Mouse (Mus musculus): ENCODE measurements around the gene Psmg3. TPM values are rescaled to one million over a fixed set of nuclear protein-coding genes. Genes with fewer than 3 reads are reported as not detected.

Psmg3 gene
- polyA plus RNA-seq, 1 experiment from 2014 or later: 102 TPM

DNA sequence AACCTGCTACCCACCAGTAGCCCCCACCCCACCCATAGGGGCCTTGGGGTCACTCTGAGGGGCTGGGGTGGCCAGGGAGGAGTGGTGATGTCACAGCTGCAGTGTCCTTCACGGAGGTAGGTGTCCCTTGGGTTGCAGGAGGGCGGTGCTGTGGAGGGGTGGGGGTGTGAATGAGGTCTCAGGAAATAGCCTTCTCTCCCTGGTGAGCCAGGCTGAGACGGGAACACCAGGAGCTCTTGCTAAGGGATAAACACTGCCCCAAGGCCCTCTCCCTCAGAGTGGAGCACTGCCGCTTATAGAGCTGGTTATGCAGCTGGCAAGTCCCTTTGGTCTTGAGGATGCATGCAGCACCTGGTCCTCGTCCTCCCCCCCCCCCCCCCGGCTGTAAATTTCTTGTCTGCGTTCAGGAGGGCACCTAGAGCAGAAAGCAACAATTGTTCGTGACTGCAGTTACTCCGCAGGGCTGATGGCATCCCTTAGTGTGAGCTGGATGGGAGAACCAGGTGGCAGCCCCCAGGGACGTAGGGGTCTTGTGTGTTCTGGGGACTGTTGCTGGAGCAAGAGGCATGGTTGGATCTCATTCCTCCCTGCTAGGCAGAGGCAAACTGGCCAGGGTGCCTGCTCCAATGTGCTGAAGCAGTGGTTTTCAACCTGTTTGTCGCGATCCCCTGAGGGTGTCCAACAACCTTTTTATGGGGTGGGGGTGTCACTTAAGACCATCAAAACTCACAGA, 28.4 kb downstream of the Psmg3 start:
- WGBS: 43% methylated on average over 12 of the region's 12 CpGs
- peaks cover 18% of the 10 kb centered on the region for H3K27me3 ChIP-seq (ENCODE audit: low read depth, poor library complexity, severe bottlenecking)
- H3K27ac ChIP-seq (replicated peaks): peak overlapping the region; percentile 88
- H3K4me1 ChIP-seq: peaks cover 71% of the 10 kb centered on the region
- peaks cover 29% of the 10 kb centered on the region for H3K36me3 ChIP-seq
- no peak for DNase-seq (ENCODE audit: low spot score)
- H3K9me3 ChIP-seq (replicated peaks): no peaks in the 10 kb centered on the region
- peak overlapping the region; percentile 46 for H3K4me3 ChIP-seq

DNA sequence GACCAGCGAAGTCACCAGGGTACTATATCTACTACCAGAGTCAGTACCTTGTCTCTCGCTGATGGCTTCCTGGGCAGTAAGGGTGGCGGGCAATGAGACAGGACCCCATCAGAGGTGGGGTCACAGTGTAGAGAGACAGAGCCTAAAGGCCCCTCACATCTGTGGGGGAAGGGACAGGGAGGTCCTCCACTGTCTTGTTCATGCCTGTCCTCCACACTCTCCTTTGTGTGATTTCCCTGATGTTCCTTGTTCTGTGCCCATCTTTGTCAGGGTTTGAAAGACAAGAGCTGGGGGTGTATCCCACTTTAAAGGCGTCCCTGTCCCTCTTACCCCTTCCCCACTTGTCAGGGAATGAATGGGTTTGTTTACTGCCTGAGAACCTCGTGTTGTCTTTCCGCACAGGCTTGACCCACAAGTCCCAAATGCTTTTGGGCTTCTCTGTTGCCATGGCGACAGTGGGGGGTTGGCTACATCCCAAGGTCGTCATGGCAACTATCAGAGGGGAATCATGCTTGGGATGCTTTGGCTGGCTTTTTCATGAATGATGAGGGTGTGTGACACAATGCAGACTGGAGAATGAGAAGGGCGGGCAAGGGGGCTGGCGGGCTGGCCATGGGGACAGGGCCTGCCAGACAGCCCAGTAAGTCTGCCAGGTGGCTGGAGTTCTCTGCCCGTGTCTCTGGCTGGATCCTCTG, 29.1 kb downstream of the Psmg3 start:
- Histone ChIP-seq H3K4me1 (peaks cover 71% of the 10 kb centered on the region), H3K27ac (replicated peaks) (peak overlapping the region; percentile 88), H3K36me3 (peaks cover 29% of the 10 kb centered on the region), H3K27me3 (ENCODE audit: low read depth, poor library complexity, severe bottlenecking) (peaks cover 25% of the 10 kb centered on the region), H3K4me3 (peak overlapping the region; percentile 46), H3K9me3 (replicated peaks) (no peaks in the 10 kb centered on the region)
- WGBS: 20% methylated on average over 11 of the region's 11 CpGs
- DNase-seq (ENCODE audit: low spot score): peak; percentile 88

DNA sequence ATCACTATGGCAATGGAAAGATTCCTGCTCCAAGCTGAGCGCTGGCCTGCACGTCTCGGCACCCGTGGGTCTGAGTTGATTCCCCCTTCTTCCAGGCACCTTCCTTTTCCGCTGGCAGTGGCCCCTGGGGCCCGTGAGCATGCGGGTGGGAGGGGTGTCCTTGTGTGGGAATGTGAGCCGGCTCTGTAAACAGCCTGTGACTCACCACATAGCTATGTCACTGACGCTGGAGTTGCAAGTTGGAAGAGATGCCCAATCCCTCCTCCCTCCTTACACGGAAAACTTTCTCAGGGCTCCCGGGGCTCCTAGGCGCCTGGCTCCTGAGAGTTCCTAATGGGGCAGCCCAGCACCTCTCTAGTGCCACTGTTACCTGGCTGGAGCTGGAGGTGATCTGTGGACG, 29.8 kb downstream of the Psmg3 start:
- 31% methylated on average over 13 of the region's 13 CpGs for WGBS
- DNase-seq (ENCODE audit: low spot score): peak; percentile 54
- peak overlapping the region; percentile 88 for H3K27ac ChIP-seq (replicated peaks)
- H3K9me3 ChIP-seq (replicated peaks): no peaks in the 10 kb centered on the region
- H3K27me3 ChIP-seq (ENCODE audit: low read depth, poor library complexity, severe bottlenecking): peaks cover 29% of the 10 kb centered on the region
- H3K36me3 ChIP-seq: peaks cover 27% of the 10 kb centered on the region
- peaks cover 78% of the 10 kb centered on the region for H3K4me1 ChIP-seq
- H3K4me3 ChIP-seq: peak overlapping the region; percentile 46

DNA sequence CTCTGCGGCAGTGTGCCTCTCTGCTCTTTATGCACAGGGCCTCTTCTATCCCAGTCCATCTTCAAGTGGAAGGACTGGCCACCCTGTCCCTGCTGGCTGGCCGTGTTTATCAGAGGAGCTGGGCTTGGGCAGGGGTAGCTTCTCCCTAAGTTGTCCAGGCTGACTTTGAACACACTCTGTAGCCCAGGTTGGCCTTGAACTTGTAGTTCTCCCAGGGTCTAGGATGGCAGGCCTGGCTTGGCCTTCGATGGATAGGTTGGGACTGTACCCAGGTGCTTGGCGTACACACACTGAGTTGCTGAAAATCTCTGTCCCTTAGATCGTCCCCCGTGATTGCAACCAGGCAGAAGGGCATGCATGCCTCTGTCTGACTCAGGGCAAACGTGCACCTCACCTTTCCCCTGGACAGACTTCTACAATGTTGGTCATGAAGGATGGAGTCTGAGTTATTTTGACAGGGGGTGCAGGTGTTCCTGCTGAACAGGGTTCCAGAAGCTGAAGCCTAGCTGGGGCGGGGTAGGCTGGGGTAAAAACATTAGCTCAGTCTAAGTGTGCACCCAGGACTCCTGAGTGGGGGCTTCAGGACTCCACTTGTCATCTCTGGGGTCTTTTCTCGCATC, 30.6 kb downstream of the Psmg3 start:
- peaks cover 86% of the 10 kb centered on the region for H3K4me1 ChIP-seq
- H3K36me3 ChIP-seq: peaks cover 21% of the 10 kb centered on the region
- H3K4me3 ChIP-seq: no peak overlapping the region
- peaks cover 29% of the 10 kb centered on the region for H3K27me3 ChIP-seq (ENCODE audit: low read depth, poor library complexity, severe bottlenecking)
- DNase-seq (ENCODE audit: low spot score): no peak
- peak overlapping the region; percentile 88 for H3K27ac ChIP-seq (replicated peaks)
- WGBS: 80% methylated on average over 9 of the region's 9 CpGs
- H3K9me3 ChIP-seq (replicated peaks): no peaks in the 10 kb centered on the region

DNA sequence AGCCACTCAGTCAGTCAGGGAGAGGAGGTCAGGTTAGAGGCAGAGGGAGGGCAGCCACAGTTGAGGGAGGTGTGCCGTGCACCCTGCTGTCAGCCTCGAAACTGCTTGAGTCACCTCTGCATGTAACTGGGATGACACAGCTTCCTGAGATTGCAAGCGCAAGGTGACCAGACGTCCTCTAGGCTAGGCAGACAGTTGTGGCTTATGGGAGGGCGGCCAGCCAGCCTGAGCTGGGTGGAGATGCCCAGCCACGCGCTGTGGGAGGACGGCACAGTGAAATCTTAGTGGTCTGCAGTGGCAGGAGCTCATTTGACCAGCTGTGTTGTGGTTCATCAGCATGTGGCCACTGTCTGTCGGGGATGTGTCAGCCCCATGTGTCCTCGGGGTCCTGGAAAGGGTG, 31.7 kb downstream of the Psmg3 start:
- H3K4me1 ChIP-seq: peaks cover 89% of the 10 kb centered on the region
- 76% methylated on average over 10 of the region's 10 CpGs for WGBS
- 0 out of 2 replicates have a peak overlapping the region, but pooled peaks have one; percentile 88 for H3K27ac ChIP-seq (replicated peaks)
- no peak for DNase-seq (ENCODE audit: low spot score)
- H3K9me3 ChIP-seq (replicated peaks): no peaks in the 10 kb centered on the region
- H3K36me3 ChIP-seq: peaks cover 9% of the 10 kb centered on the region
- peaks cover 26% of the 10 kb centered on the region for H3K27me3 ChIP-seq (ENCODE audit: low read depth, poor library complexity, severe bottlenecking)
- H3K4me3 ChIP-seq: no peak overlapping the region

DNA sequence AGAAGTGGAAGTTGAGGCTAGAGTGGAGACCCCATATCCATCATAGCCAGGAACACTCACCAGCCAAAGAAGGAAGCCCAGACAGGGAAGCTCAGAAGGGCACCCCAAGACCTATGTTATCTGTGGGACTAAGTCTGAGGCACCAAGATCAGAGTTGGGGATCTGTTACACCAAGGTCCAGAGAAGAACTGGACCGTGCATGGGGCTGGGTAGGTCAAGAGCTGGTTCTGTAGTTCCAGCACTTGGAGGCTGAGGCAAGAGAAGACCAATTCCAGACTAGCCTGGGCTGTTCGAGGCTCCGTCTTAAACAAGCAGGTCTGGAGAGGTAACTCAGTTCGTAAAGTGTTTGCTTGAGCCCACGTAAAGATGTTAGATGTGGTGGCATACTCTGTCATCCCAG, 32.5 kb downstream of the Psmg3 start:
- no peak overlapping the region for H3K4me3 ChIP-seq
- no peak for DNase-seq (ENCODE audit: low spot score)
- no peaks in the 10 kb centered on the region for H3K9me3 ChIP-seq (replicated peaks)
- H3K27me3 ChIP-seq (ENCODE audit: low read depth, poor library complexity, severe bottlenecking): peaks cover 26% of the 10 kb centered on the region
- no peak overlapping the region for H3K27ac ChIP-seq (replicated peaks)
- peaks cover 81% of the 10 kb centered on the region for H3K4me1 ChIP-seq
- 88% methylated on average over 5 of the region's 5 CpGs for WGBS
- H3K36me3 ChIP-seq: peaks cover under 1% of the 10 kb centered on the region; the same call in 1 of the 2 replicates

DNA sequence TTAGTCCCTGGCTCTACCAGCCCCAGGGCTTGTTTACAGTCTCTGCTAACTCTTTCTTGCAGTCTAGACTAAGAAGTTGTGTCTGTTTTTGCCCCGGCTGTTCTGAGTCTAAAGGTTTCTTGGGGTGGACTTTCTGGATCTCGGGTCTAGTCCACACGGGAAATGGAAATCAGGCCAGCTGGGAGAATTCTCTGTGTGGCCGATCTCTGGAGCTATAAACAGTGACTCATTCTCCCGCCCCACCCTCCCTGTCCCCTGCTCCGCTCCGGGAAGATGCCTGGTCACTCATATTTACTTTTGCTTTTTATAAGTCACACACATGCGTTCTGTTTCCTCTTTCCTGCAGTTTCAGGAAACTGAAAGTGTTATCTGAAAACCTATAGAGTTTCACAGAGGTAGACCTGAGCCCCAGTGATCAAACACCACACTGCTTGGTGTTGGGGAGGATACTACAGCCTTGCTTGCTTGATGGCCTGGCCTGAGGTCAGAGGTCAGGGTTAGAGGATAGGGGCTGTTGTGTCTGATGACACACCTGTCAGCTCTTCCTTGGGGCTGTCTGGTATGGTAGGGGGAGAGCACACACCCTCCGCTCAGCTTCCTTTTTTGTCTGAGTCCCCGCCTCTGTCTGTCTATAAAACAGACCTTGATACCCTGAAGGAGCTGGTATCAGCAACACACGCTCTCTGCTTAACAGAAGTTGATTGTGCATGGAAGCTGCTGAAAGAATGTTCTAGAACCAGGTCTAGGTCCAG, 33.2 kb downstream of the Psmg3 start:
- WGBS: 82% methylated on average over 11 of the region's 11 CpGs

DNA sequence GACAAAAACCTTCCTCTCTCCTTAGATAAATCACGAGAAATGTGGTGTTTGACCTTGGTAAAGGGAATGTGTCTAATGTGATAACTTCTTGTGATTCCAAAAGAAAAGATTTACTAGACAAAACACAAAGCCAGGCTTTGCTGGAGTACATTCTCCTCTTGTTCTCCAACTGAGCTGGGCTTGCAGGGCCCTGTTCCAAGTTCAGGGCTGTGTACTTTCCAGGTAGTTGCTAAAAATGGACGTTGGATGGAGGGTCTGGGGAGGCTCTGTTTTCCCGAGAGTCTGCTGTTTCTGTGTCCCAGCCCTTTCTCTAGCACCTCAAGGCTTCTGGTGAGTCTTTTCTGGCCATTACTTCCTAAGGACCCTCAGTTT, 33.7 kb downstream of the Psmg3 start:
- no peaks in the 10 kb centered on the region for H3K36me3 ChIP-seq
- DNase-seq (ENCODE audit: low spot score): no peak
- WGBS: 61% methylated on average over 3 of the region's 3 CpGs
- no peak overlapping the region for H3K27ac ChIP-seq (replicated peaks)
- H3K4me3 ChIP-seq: peak overlapping the region; percentile 93; the same call in 1 of the 2 replicates
- H3K9me3 ChIP-seq (replicated peaks): no peaks in the 10 kb centered on the region
- peaks cover 70% of the 10 kb centered on the region for H3K4me1 ChIP-seq
- peaks cover 26% of the 10 kb centered on the region for H3K27me3 ChIP-seq (ENCODE audit: low read depth, poor library complexity, severe bottlenecking)

More for the DNA sequence above, 33.2 kb downstream of the Psmg3 start:
- Histone ChIP-seq H3K9me3 (replicated peaks) (no peaks in the 10 kb centered on the region), H3K4me3 (peak overlapping the region; percentile 93; the same call in 1 of the 2 replicates), H3K4me1 (peaks cover 75% of the 10 kb centered on the region), H3K27me3 (ENCODE audit: low read depth, poor library complexity, severe bottlenecking) (peaks cover 26% of the 10 kb centered on the region), H3K36me3 (no peaks in the 10 kb centered on the region), H3K27ac (replicated peaks) (no peak overlapping the region)
- no peak for DNase-seq (ENCODE audit: low spot score)

DNA sequence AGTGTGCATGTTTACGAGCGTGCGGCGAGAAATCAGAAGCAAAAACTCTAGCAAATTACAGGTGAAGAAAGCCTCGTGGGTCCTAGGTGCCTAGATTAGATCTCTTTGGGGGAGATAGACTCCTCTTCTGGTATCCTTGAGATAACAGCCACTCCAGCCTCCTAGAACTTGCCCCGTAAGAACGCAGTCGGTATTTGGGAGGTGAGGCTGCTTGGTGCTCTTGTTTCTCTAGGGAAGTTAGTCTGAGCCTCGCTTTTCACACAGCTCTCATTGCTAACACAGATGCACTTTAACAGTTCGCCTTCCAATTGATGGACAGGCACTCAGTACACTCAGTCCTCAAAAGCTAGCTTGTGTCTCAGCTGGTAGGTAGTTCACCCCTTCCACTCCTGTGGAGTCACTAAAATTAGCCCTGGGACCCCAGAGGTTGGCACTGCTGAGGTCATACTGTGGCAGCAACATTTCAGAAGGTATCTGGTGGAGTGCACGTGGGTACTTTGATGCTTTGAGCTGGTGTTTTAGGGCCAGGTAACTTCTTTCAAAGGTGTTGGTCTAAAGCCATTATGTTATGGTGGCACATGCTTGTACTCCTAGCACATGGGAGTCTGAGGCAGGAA, 34.4 kb downstream of the Psmg3 start:
- peak overlapping the region; percentile 82 for H3K27ac ChIP-seq (replicated peaks)
- peak overlapping the region; percentile 93 for H3K4me3 ChIP-seq
- 25% methylated on average over 11 of the region's 11 CpGs for WGBS
- no peaks in the 10 kb centered on the region for H3K36me3 ChIP-seq
- peaks cover 63% of the 10 kb centered on the region for H3K4me1 ChIP-seq
- H3K9me3 ChIP-seq (replicated peaks): no peaks in the 10 kb centered on the region
- DNase-seq (ENCODE audit: low spot score): no peak
- peaks cover 26% of the 10 kb centered on the region for H3K27me3 ChIP-seq (ENCODE audit: low read depth, poor library complexity, severe bottlenecking)

DNA sequence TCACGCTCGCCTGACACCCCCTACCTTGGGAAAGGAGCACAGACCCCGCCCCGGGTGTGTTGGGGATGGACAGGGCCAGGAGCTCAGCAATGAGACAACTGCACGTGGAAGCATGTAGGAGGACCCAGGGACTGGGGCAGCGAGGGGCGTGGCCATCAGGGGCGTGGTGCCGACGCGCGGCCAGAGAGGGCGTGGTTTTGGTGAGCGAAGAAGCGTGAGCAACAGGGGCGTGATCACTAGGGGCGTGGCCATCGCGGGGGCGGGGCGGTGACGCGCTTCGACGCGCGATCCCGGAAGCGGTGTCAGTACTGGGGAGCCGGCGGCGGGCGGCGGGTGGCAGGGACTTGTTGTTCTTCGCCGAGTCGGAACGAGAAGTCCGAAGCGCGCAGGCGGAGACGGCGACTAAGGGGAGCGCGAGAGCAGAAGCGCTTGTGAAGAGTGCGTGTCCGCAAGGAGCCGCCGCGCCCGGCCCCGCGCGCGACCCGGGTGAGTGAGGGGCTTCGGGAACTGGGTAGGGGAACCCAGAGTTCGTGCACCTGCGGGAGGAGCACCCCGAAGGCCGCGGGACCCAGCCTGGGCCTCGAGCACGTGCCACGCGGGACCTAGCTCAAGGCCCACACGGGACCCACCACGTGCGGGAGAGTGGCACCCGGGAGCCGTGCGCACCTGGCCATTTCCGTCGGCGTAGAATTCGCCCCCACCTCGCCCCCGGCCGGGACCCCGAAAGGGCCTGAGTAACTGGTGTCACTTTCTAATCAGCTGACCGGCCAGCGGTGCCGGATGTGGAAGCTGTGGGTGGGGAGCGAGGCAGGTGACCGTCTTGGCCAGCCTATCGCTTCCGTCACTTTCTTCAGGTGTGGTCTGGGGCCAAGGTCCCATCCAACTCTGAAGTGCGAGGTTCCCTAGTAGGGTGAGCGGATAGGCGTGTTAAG, 35.2 kb downstream of the Psmg3 start, which contains the start of gene Mafk:
Gene Mafk (plus strand): TSS at position 287 of the 932 bp plus-strand sequence.
- H3K27ac ChIP-seq (replicated peaks): peak within 1 kb of the TSS; percentile 82
- H3K4me1 ChIP-seq: peaks cover 55% of the 10 kb centered on the region
- DNase-seq (ENCODE audit: low spot score): peak; percentile 96
- no peaks in the 10 kb centered on the region for H3K9me3 ChIP-seq (replicated peaks)
- no peaks in the 10 kb centered on the region for H3K36me3 ChIP-seq
- peak within 1 kb of the TSS; percentile 93 for H3K4me3 ChIP-seq
- whole genome bisulfite sequencing: under 1% methylated on average over 92 of the region's 92 CpGs
- peaks cover 26% of the 10 kb centered on the region for H3K27me3 ChIP-seq (ENCODE audit: low read depth, poor library complexity, severe bottlenecking)

DNA sequence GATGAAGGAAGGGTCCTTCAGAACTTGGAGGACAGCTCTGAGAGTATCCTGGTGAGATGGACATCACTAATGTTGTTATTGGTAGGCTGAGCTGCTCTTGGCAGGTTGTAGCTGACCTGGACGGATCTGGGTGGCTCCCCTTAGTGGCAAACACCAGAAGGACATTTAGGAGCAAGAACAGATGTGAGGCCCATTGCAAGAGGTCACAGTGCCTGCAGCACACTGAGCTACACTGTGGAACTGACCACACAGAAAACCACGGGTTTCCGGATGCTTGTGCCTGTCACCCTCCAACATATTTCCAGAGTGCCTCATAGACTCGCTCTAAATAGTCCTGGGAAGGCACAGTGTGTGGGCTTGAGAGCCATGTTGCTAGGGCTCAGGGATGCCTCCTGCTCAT, 37.2 kb downstream of the Psmg3 start:
- Histone ChIP-seq H3K27me3 (ENCODE audit: low read depth, poor library complexity, severe bottlenecking) (peaks cover 12% of the 10 kb centered on the region; the same call in 1 of the 2 replicates), H3K36me3 (no peaks in the 10 kb centered on the region), H3K4me1 (peaks cover 35% of the 10 kb centered on the region), H3K9me3 (replicated peaks) (no peaks in the 10 kb centered on the region), H3K4me3 (no peak overlapping the region), H3K27ac (replicated peaks) (no peak overlapping the region)
- DNase-seq (ENCODE audit: low spot score): no peak
- WGBS: 60% methylated on average over 4 of the region's 4 CpGs

Data from midbrain, embryonic 10.5 days (tissue).